Mouse (Mus musculus) embryonic fibroblast, embryonic 13.5 days (primary cell): Measurements from ENCODE around the gene Ankrd13a.

Source experiments
- CTCF ChIP-seq: IDR thresholded peaks from 2 replicates; pipeline ENCODE4 v1.5.1; 2011; ENCODE audit warnings: mild to moderate bottlenecking, control low read depth, low read length, moderate library complexity, borderline replicate concordance; ENCODE audit not compliant: insufficient read depth
- POLR2A ChIP-seq: IDR thresholded peaks from 2 replicates; pipeline ENCODE4 v1.6.1; 2011; ENCODE audit warnings: low read depth, mild to moderate bottlenecking, control low read depth, low read length, moderate library complexity

DNA sequence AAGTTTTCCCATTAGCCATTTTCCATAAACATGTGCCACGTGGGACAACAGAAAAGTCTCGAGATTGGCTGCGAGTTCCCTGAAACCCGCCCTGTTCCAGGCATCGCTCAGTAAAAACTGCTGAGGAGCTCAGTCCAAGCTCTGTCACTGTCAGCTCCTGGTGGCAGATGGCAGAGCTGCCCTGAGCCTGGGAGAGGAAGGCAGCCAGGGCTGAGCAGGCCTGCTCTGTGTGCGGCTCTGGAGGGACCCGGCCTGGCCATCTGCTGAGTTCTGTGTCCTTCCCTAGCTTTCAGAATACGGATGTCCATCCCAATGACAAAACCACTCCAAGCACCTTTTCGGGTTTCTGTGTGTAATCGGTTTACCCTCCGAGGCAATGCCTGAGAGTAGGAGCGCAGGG lies 21.1 kb upstream of the Ankrd13a start:
- no peak for TF ChIP-seq CTCF
- TF ChIP-seq POLR2A: no peak
